Mouse (Mus musculus) liver, adult 2 months (tissue): Measurements from ENCODE around the gene Wwc2.

Experiments used
- CTCF ChIP-seq: fragments of 200-500 bp; IDR thresholded peaks from 2 replicates; pipeline ENCODE4 v1.5.1; 2011; ENCODE audit warnings: low read depth, low read length, control low read depth
- POLR2A ChIP-seq: fragments of 200-500 bp; IDR thresholded peaks from 2 replicates; pipeline ENCODE4 v1.6.1; 2011; ENCODE audit warnings: low read length, control low read depth; ENCODE audit not compliant: insufficient read depth; ENCODE audit errors: extremely low read depth

GRCm38 (mm10) chr8:47802349-47802748 is 188.4 kb downstream of the Wwc2 start:
- TF ChIP-seq CTCF (no peak), POLR2A (no peak)
